Mouse (Mus musculus) midbrain, embryonic 12.5 days (tissue): ENCODE data around the gene Arpc5. TPM values are rescaled to one million over a fixed set of nuclear protein-coding genes. Genes with fewer than 3 reads are reported as not detected.

ENCODE experiments used
- ATAC-seq: fragments of 200-750 bp; cut with Nextera tagmentation; 2 replicates; pipeline ENCODE4 v1.8.0; 2017; ENCODE audit warnings: low read depth, moderate TSS enrichment, moderate library complexity; ENCODE audit not compliant: low FRiP score
- H3K27ac ChIP-seq: fragments of 300-500 bp; sonication (generic); replicated peaks from 2 replicates; pipeline ENCODE4 v1.5.1; 2016; ENCODE audit warnings: mild to moderate bottlenecking
- H3K27me3 ChIP-seq: fragments of 300-500 bp; sonication (generic); 2 replicates; pipeline ENCODE4 v1.6.1; 2016; ENCODE audit warnings: mild to moderate bottlenecking
- H3K36me3 ChIP-seq: fragments of 300-500 bp; sonication (generic); 2 replicates; pipeline ENCODE4 v1.6.1; 2016
- H3K4me1 ChIP-seq: fragments of 300-500 bp; sonication (generic); 2 replicates; pipeline ENCODE4 v1.6.1; 2016
- H3K4me2 ChIP-seq: fragments of 300-500 bp; sonication (generic); replicated peaks from 2 replicates; pipeline ENCODE4 v1.6.1; 2016; ENCODE audit warnings: mild to moderate bottlenecking, moderate library complexity
- H3K4me3 ChIP-seq: fragments of 300-500 bp; sonication (generic); 2 replicates; pipeline ENCODE4 v1.5.1; 2016; ENCODE audit warnings: mild to moderate bottlenecking
- H3K9ac ChIP-seq: fragments of 300-500 bp; sonication (generic); replicated peaks from 2 replicates; pipeline ENCODE4 v1.6.1; 2016; ENCODE audit warnings: mild to moderate bottlenecking, moderate library complexity
- H3K9me3 ChIP-seq: fragments of 300-500 bp; sonication (generic); 2 replicates; pipeline ENCODE4 v1.6.1; 2016; ENCODE audit warnings: mild to moderate bottlenecking
- WGBS: fragments of 180-500 bp; shearing (Covaris S2); methylation state at CpG from one replicate; pipeline ENCODE4 v1.1.7; 2016; 5-methylcytosine and 5-hydroxymethylcytosine counted together
- polyA plus RNA-seq: library from polyadenylated mRNA; unstranded; fragments of >200 nt; fragmentation: Nextera tagmentation; extraction: Ambion mirVana; gene quantifications from 2 replicates; pipeline ENCODE4 v1.2.1, GENCODE M21; 2016

Gene Arpc5
- polyA plus RNA-seq = 285 and 287 TPM in 2 replicates

- Histone ChIP-seq H3K36me3 (peaks cover 7% of the 10 kb centered on the region), H3K9ac (peak within 1 kb of the TSS; percentile 86), H3K27me3 (peaks cover 7% of the 10 kb centered on the region; the same call in 1 of the 2 replicates), H3K4me2 (peak within 1 kb of the TSS; percentile 95), H3K9me3 (no peaks in the 10 kb centered on the region), H3K27ac (peak within 1 kb of the TSS; percentile 82), H3K4me1 (peaks cover 12% of the 10 kb centered on the region; the same call in 1 of the 2 replicates), H3K4me3 (peak within 1 kb of the TSS; percentile 76)
- under 1% methylated on average over 86 of the region's 86 CpGs for WGBS
- ATAC-seq = peak; percentile 97
These were observed at the start of gene Arpc5, which contains the start of gene Rgl1 for GRCm38 (mm10) chr1:152766032-152766772. Gene Arpc5 (plus strand): TSS chr1:152766542. Gene Rgl1 (minus strand): TSS chr1:152766351.

DNA sequence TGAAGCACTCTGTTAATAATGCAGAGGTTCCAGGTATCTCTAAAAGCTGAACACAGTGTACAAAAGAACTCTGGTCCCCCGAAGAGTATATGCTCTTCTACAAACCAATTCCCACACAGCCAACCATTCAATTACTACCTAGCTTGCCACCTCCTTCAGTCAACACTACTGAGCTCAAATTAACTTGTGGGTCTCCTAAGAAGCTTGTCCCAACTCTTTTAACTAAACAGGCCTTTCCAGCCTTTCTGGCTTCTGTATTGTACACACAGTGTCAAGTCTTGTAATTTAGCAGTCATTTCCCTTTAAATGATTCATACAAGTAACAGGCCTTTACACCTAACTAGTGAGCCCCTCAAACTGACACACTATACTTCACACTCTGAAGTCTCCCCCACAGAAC, 49.0 kb upstream of the Arpc5 start:
- Histone ChIP-seq H3K9me3 (no peaks in the 10 kb centered on the region), H3K9ac (no peak overlapping the region), H3K4me2 (no peak overlapping the region), H3K4me1 (no peaks in the 10 kb centered on the region), H3K4me3 (no peak overlapping the region), H3K27me3 (no peaks in the 10 kb centered on the region), H3K27ac (no peak overlapping the region), H3K36me3 (no peaks in the 10 kb centered on the region)
- 100% methylated on average over 1 of the region's 1 CpGs for WGBS
- no peak for ATAC-seq

GRCm38 (mm10) chr1:152718200-152718599, 48.1 kb upstream of the Arpc5 start:
- Histone ChIP-seq H3K9ac (no peak overlapping the region), H3K36me3 (no peaks in the 10 kb centered on the region), H3K9me3 (no peaks in the 10 kb centered on the region), H3K27me3 (no peaks in the 10 kb centered on the region), H3K4me3 (no peak overlapping the region), H3K4me2 (no peak overlapping the region), H3K27ac (no peak overlapping the region), H3K4me1 (no peaks in the 10 kb centered on the region)
- no peak for ATAC-seq
- WGBS = 62% methylated on average over 6 of the region's 6 CpGs

GRCm38 (mm10) chr1:152720969-152721368, 45.4 kb upstream of the Arpc5 start:
- no peak overlapping the region for H3K4me3 ChIP-seq
- H3K4me2 ChIP-seq = no peak overlapping the region
- H3K9me3 ChIP-seq = no peaks in the 10 kb centered on the region
- H3K36me3 ChIP-seq = no peaks in the 10 kb centered on the region
- H3K27ac ChIP-seq = no peak overlapping the region
- no peaks in the 10 kb centered on the region for H3K27me3 ChIP-seq
- WGBS = 90% methylated on average over 4 of the region's 4 CpGs
- no peaks in the 10 kb centered on the region for H3K4me1 ChIP-seq
- no peak for ATAC-seq
- no peak overlapping the region for H3K9ac ChIP-seq

GRCm38 (mm10) chr1:152721535-152722198, 44.7 kb upstream of the Arpc5 start:
- Histone ChIP-seq H3K4me2 (no peak overlapping the region), H3K4me1 (no peaks in the 10 kb centered on the region), H3K9me3 (no peaks in the 10 kb centered on the region), H3K27ac (no peak overlapping the region), H3K27me3 (no peaks in the 10 kb centered on the region), H3K4me3 (no peak overlapping the region), H3K9ac (no peak overlapping the region), H3K36me3 (no peaks in the 10 kb centered on the region)
- no peak for ATAC-seq
- 89% methylated on average over 11 of the region's 11 CpGs for WGBS

DNA sequence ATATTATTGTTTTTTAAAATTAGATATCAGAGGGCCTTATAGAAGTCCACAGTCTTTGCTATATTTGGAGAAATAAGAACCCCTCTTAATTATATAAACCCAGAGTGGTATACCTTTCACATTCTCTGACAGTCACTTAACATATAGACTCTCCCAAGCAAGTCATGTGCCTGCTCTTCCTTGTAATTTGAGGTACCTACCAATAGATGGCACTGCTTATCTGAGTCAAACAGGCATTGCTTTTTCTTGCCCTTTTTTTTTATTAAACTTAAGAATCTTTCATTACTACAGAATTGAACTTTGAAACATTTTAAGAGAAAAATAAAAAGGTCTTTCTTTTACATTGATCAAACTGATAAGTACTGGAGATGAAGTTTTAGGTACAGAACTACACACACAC, 42.1 kb upstream of the Arpc5 start:
- no peak overlapping the region for H3K4me3 ChIP-seq
- H3K4me2 ChIP-seq = no peak overlapping the region
- ATAC-seq = no peak
- no peaks in the 10 kb centered on the region for H3K9me3 ChIP-seq
- no peak overlapping the region for H3K9ac ChIP-seq
- H3K36me3 ChIP-seq = no peaks in the 10 kb centered on the region
- H3K4me1 ChIP-seq = no peaks in the 10 kb centered on the region
- H3K27me3 ChIP-seq = no peaks in the 10 kb centered on the region
- H3K27ac ChIP-seq = no peak overlapping the region

DNA sequence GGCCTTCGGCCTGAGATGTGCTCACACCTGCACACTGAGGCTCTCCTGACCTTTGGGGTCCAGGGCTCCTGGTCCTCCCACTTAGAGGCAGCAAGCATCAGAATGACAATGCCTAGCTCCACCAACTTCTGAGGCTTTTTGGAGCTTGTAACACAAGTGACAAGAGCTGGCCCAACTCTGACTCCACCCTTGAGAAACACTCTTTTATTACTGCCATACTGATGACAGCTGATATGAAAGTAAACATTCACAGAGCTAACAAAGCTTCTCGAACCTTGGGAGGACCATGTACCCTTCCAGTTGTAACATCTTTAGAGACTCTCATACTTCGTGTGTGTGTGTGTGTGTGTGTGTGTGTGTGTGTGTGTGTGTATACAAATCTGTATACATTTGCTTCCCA, 40.2 kb upstream of the Arpc5 start:
- WGBS = 87% methylated on average over 3 of the region's 3 CpGs
- H3K4me2 ChIP-seq = no peak overlapping the region
- H3K27ac ChIP-seq = no peak overlapping the region
- H3K36me3 ChIP-seq = no peaks in the 10 kb centered on the region
- H3K4me3 ChIP-seq = no peak overlapping the region
- H3K9ac ChIP-seq = no peak overlapping the region
- no peak for ATAC-seq
- H3K4me1 ChIP-seq = no peaks in the 10 kb centered on the region
- H3K9me3 ChIP-seq = no peaks in the 10 kb centered on the region
- no peaks in the 10 kb centered on the region for H3K27me3 ChIP-seq

GRCm38 (mm10) chr1:152727604-152728236, 38.6 kb upstream of the Arpc5 start:
- H3K27me3 ChIP-seq = no peaks in the 10 kb centered on the region
- no peak overlapping the region for H3K4me2 ChIP-seq
- ATAC-seq = no peak
- H3K36me3 ChIP-seq = no peaks in the 10 kb centered on the region
- H3K4me1 ChIP-seq = no peaks in the 10 kb centered on the region
- H3K9me3 ChIP-seq = no peaks in the 10 kb centered on the region
- no peak overlapping the region for H3K4me3 ChIP-seq
- WGBS = 76% methylated on average over 4 of the region's 5 CpGs
- H3K9ac ChIP-seq = no peak overlapping the region
- no peak overlapping the region for H3K27ac ChIP-seq

GRCm38 (mm10) chr1:152738793-152739192, 27.5 kb upstream of the Arpc5 start:
- Histone ChIP-seq H3K4me3 (no peak overlapping the region), H3K27ac (no peak overlapping the region), H3K4me1 (no peaks in the 10 kb centered on the region), H3K9me3 (no peaks in the 10 kb centered on the region), H3K4me2 (no peak overlapping the region), H3K9ac (no peak overlapping the region), H3K27me3 (no peaks in the 10 kb centered on the region), H3K36me3 (no peaks in the 10 kb centered on the region)
- ATAC-seq = no peak
- WGBS = 91% methylated on average over 9 of the region's 9 CpGs

DNA sequence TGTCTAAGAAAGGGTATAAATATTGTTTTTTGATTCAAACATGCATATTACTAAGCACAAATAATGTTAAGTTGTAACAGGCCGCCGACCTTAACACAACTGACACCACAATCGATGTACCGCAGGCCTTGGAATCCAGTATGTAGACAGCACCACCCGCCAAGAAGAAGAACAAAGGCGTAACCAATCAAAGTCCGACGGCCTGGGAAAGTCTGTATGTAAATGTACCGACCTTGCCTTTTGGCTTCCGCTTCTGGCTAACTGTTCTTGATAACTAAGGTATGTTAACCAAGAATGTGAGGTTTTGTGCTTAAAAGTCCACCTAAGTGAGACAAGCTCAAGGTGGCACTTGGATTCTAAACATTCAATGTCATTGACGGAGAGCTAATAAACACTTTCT, 27.0 kb upstream of the Arpc5 start:
- no peak for ATAC-seq
- no peak overlapping the region for H3K4me3 ChIP-seq
- H3K36me3 ChIP-seq = no peaks in the 10 kb centered on the region
- no peaks in the 10 kb centered on the region for H3K4me1 ChIP-seq
- no peak overlapping the region for H3K9ac ChIP-seq
- H3K9me3 ChIP-seq = no peaks in the 10 kb centered on the region
- H3K4me2 ChIP-seq = no peak overlapping the region
- 88% methylated on average over 11 of the region's 11 CpGs for WGBS
- H3K27me3 ChIP-seq = no peaks in the 10 kb centered on the region
- H3K27ac ChIP-seq = no peak overlapping the region

- Histone ChIP-seq H3K4me1 (no peaks in the 10 kb centered on the region), H3K9me3 (no peaks in the 10 kb centered on the region), H3K4me3 (no peak overlapping the region), H3K9ac (no peak overlapping the region), H3K36me3 (no peaks in the 10 kb centered on the region), H3K27ac (no peak overlapping the region), H3K4me2 (no peak overlapping the region), H3K27me3 (no peaks in the 10 kb centered on the region)
- ATAC-seq = no peak
- 71% methylated on average over 15 of the region's 15 CpGs for WGBS
These were observed 23.1 kb upstream of the Arpc5 start for GRCm38 (mm10) chr1:152743095-152743826.

- H3K4me1 ChIP-seq = peaks cover 5% of the 10 kb centered on the region; the same call in 1 of the 2 replicates
- H3K4me2 ChIP-seq = no peak overlapping the region
- ATAC-seq = peak; percentile 63
- WGBS = 2% methylated on average over 5 of the region's 5 CpGs
- H3K27me3 ChIP-seq = no peaks in the 10 kb centered on the region
- no peak overlapping the region for H3K4me3 ChIP-seq
- no peak overlapping the region for H3K27ac ChIP-seq
- no peaks in the 10 kb centered on the region for H3K36me3 ChIP-seq
- H3K9me3 ChIP-seq = no peaks in the 10 kb centered on the region
- no peak overlapping the region for H3K9ac ChIP-seq
These were observed 19.9 kb upstream of the Arpc5 start for GRCm38 (mm10) chr1:152746426-152746825.
